Mouse (Mus musculus) embryo, embryonic 9.5 days (tissue): ENCODE measurements around the gene Ppp1r36.
"Not testable (repeated sequence)": the region's sequence is repeated elsewhere in the genome, so short reads cannot be mapped to it uniquely, and the experiment has no call there.

Source experiments
- DNase-seq: peaks from one replicate; pipeline ENCODE4 v3.0.0-alpha.2; 2017; ENCODE audit errors: extremely low spot score

Gene Ppp1r36

DNA sequence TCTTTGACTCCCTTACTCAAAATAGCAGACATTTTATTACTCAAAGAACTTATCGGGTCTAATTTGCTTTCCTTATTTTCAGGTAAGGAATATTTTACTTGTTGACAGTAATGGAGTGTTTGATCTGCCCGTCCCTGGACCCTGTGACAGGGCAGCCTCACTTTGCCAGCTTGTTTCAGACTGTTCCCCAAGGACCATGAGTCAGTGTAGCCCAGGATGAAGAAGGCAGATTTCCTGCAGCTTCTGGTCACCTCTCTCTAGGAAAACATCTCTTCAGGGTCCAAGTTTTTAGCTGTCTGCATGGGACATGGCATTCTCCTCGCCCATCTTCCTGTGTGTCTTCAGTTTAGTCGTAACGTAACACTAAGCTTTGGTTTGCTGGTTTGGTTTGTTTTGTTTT is 20.1 kb upstream of the Ppp1r36 start:
- DNase-seq, result no peak

DNA sequence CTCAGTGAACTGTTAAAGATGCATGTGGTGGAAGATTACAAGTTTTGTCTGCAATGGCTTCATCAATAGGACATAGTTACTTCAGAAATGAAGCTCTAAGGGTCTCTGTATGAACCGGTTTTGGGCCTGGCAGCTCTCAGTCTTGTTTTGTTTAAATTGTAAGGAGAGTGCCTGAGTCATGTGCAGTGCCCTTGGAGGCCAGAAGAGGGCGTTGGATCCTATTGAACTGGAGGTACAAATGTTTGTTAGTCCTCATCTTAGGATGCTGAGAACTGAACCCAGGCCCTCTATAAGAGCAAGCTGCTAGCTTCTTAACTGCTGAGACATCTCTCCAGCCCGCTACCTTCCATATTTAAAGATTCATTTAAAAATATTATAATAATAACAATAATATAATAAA is 15.7 kb upstream of the Ppp1r36 start:
- no peak for DNase-seq

DNA sequence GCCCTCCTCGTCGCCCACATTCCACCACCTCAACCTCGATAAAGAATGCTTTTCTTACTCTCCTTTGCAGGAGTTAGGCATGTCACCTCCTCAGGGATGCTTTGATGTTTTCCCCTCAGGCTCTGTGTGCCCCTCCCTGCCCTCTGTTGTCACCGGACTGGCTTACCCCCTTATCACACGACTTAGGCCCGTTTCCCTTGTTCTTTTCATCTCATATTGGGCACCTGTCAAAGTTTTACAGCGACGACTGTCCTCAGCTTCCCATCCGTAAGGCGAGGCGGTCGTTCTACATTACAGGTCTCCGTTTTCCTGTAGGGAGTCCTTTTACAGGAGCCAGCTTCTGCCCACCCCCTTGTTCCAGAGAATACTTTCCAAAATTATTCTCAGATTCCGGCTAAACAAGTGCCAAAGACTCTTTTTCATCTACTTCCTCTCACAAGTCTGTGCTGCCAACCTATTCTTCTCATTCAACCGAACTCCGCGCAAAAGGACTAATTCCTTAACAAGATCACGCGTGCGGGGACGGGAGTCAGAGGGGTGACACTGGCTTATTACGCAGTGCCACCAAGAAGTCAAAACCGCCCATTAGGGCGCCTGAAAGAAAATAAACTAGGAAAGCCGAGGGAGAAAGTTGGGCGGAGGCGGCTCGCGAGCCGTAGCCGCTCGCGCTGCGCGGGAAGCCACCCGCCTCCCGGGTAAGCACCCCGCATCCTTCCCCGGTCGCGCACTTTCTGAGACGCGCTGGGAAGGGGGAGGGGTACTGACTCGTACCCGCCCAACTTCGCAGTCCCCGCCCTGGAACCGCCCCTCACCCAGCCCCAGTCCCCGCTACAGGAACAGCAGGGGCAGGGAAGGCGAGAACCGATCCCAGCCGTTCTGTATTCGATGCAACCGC is 14.1 kb upstream of the Ppp1r36 start:
- no peak for DNase-seq

DNA sequence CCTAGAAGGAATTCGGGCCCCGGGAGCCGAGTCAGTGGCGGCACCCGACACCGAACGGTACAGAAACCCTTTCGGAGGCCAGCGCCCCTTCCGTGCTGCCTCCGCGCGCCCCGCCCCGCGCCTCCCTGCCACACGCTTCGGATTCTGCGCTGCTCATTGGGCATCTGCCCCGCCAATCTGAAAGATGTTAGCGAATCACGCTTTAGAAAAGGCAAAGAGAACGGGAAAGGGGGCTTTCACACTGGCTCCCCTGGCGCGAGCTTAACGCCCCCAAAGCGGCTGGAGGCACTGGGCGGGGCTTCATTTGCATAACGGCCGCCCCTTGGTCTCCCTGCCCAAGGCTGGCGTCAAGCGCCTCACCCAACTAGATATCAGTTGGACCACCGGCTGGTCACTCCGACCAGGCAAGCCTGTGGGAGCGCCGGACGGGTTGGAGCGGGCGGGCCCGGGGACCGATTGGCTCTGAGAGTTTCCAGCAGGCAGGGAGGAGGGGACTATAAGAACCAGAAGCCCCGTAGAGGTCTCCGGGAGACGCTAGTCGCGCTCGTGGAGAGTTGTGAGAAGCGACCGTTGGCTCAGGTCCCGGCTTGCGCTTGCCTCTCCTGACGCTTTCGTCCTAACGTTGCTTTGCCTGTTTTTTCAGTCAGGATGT is 13.3 kb upstream of the Ppp1r36 start, which contains the start of gene Hspa2:
Hspa2 (plus strand) TSS at position 291 of the 652 bp plus-strand sequence.
- DNase-seq, result peak; percentile 99

DNA sequence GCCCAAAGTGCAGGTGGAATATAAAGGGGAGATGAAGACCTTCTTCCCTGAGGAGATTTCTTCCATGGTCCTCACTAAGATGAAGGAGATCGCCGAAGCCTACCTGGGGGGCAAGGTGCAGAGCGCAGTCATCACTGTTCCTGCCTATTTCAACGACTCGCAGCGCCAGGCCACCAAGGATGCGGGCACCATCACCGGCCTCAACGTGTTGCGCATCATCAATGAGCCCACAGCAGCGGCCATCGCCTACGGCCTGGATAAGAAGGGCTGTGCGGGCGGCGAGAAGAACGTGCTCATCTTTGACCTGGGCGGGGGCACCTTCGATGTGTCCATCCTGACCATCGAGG is 12.5 kb upstream of the Ppp1r36 start:
- peak; percentile 9 for DNase-seq

DNA sequence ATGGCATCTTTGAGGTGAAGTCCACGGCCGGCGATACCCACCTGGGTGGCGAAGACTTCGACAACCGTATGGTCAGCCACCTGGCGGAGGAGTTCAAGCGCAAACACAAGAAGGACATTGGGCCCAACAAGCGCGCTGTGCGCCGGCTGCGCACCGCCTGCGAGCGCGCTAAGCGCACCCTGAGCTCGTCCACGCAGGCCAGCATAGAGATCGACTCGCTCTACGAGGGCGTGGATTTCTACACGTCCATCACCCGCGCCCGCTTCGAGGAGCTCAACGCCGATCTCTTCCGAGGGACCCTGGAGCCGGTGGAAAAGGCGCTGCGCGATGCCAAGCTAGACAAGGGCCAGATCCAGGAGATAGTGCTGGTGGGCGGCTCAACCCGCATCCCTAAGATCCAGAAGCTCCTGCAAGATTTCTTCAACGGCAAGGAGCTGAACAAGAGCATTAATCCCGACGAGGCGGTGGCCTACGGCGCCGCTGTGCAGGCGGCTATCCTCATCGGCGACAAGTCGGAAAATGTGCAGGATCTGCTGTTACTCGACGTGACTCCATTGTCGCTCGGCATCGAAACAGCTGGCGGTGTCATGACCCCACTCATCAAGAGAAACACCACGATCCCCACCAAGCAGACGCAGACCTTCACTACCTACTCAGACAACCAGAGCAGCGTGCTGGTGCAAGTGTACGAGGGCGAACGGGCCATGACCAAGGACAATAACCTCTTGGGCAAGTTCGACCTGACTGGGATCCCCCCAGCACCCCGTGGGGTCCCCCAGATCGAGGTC is 12.0 kb upstream of the Ppp1r36 start:
- DNase-seq, result peak; percentile 48

DNA sequence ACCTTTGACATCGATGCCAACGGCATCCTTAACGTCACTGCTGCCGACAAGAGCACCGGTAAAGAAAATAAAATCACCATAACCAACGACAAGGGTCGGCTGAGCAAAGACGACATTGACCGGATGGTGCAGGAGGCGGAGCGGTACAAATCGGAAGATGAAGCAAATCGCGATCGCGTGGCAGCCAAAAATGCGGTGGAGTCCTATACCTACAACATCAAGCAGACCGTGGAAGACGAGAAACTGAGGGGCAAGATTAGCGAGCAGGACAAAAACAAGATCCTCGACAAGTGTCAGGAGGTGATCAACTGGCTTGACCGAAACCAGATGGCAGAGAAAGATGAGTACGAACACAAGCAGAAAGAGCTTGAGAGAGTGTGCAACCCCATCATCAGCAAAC is 11.4 kb upstream of the Ppp1r36 start:
- DNase-seq, result peak; percentile 43

DNA sequence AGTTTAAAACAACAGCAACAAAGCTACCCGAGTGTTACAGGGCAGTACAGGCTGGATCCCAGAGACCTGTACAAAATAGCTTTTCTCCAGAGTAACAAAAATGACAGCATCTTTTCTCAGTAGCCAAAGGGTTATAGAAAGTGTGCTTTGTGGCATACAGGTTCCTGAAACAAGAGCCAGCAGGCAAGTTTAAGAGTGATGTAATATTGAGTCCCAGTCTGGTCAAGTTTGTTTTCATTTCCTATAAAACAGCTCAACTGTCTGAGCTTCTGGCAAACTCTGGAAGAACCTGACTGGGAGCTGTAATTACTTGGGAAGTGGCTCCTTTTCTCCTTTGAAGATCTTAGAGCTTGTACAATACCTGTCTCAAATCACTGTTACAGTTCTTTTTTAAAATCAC is 10.2 kb upstream of the Ppp1r36 start:
- DNase-seq, result peak; percentile 14

DNA sequence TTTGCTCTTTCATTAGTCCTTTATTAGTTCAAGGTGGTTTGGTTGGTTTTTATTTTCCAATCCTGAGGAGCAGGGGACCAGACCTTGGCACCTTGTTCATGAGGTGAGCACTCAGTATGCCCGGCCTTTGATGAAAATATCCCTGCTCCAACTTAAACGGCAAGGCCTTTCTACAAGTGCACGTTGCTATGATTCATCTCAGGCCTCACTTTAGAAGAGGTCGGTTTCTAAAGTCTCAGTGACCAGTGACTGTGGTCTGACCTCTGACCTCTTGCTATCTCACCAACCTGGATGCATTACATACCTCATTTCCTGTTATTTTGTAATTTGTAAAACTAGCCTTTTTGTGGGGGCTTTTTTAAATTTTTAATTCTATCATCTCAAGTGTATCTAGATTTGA is 8.2 kb upstream of the Ppp1r36 start:
- no peak for DNase-seq

DNA sequence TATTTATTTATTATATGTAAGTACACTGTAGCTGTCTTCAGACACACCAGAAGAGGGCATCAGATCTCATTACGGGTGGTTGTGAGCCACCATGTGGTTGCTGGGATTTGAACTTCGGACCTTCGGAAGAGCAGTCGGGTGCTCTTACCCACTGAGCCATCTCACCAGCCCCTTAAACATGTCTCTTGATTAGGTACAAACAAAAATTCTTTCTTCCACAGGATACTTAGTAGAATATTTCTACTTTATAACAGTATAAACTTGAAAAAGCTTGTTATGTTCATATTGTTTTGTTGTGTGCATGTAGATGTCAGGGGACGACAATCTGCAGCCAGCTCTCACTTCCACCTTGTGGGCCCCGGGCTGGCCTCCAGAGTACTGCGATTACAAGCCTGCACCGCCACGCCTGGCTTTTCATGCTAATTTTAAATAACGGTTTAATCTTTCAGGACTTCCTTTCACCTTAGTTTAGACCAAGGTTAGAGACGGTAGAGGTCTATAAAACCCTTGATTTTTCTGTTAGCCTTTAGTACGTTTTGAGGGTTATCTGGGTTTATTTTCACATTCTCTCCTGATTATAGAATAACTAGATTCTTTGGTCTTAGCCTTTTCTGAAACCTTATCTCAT is 1.8 kb upstream of the Ppp1r36 start:
- DNase-seq, result no peak

DNA sequence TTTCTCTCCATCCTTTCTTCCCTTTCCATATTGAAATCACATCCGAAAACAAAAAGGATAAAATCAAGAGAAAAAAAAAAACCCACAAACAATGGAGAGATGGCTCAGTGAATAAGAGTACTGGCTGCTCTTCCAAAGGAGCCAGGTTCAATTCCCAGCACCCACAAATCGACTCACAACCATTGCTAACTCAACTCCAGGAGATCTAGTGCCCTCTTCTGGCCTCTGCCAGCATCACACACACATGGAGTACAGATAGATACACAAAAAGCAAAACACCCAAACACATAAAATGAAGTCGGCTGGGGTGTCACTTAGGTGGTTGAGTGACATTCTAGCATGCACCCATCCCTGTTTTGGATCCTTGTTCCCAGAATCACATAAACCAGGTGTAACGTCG is 1.0 kb downstream of the Ppp1r36 start:
- DNase-seq, result no peak

DNA sequence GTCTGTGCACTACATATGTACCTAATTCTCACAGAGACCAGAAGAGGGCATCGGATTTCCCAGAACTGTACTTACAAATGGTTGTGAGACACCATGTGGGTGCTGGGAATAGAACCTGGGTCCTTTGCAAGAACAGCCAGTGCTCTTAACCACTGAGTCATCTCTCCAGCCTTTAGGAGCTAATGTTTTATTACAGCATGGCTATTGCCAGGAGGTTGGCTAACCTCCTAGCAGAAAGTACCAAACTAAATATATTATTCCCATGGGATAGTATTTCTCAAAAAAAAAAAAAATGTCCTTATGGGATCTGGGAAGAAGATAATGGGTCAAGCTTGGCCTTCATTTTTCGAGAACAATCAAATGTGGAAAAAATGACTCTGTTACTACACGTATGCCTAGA is 7.9 kb downstream of the Ppp1r36 start:
- DNase-seq, result no peak

DNA sequence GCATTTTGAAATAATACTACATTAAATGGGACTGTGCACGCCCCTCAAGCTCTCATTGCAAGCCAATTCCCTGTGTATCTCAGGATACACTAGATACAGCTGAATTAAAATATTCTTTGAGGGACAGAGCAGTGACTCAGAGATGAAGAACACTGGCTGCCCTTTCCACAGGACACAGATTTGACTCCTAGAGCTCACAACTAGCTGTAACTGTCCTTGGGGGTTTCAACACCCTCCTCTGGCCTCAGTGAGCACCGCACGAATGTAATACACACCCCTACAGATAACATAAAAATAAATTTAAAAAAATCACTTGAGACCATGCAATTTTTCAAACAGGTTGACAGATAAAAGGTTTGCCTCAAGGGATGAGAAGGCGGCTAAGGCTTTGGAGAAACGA is 10.2 kb downstream of the Ppp1r36 start:
- DNase-seq, result no peak

DNA sequence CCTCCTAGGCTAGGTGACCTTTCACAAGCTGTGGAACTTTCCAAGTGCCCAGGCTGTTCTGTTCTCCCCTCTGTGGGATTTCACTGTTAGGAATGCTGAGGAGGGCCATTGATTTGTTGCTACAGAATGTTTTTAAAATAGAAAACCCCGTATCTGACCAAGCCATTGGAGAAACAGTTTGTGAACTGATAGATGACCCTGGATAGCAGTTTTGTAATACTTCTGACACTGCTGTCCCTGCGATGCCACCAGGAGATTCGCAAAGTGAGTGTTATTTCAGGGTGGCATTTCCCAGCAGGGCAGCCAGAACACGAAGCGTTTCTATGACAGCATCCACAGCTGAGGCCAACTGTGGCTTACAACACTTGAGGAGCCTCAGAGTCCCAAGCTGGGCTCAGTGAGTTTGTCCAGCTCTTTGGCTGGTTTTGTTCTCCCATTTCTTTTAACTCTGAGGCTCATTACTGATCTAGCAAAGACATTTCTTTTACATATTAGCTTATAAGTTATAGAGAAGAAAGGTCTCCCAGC is 13.6 kb downstream of the Ppp1r36 start:
- DNase-seq, result no peak

DNA sequence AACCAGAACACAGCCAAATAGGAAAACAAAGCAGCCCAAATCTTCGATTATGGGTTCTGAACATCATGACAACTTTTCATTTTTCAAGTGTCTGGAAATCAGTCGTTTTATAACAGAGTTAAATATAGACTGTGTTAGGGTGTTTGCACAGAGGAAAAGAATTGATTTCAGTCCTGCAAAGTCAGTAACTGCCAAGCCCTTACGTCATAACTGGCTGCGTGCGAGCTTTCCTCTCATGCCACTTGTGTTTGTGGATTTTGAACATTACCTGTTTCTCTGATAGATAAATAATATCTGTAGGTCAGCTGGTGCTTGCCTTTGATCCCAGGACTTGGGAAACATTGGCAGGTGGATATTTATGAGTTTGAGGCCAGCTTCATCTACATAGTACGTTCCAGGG is 14.1 kb downstream of the Ppp1r36 start:
- DNase-seq, result no peak

DNA sequence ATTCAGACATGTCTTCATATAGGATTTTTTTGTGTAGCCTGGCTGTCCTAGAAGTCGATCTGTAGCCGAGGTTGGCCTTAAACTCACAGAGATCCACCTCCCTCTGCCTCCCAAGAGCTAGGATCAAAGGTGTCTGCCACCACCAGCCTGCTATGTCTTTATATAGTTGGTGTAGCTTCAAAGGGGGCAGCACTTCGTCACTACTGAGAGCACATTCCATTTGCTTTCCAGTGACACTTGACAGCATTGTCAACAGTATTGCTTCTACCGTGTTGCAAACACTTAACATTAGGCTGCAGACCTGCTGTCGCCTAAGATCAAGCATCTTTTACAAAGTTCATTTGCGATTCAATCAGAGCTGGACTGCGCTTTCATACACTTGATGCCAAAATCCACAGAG is 16.8 kb downstream of the Ppp1r36 start:
- DNase-seq, result no peak

DNA sequence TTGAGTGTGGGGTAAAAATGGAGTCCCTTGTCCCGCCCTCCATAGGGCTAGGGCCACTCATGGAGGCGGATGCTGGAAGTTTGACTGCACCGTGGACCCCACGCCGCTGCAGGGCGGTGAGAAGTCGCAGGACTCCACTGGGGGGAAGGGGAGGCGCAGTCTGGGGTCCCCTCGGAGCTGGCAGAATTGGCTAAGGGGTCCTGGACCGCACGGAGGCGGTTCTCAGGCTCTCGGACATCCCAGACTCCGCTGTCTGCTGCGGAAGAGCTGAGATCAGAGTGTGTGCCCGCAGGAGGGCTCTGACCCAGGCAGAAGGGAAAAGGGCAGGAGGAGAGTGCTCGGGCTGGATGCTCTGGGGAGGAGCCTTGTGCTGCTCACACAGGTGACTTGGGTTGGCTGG is 17.7 kb downstream of the Ppp1r36 start:
- peak; percentile 36 for DNase-seq

DNA sequence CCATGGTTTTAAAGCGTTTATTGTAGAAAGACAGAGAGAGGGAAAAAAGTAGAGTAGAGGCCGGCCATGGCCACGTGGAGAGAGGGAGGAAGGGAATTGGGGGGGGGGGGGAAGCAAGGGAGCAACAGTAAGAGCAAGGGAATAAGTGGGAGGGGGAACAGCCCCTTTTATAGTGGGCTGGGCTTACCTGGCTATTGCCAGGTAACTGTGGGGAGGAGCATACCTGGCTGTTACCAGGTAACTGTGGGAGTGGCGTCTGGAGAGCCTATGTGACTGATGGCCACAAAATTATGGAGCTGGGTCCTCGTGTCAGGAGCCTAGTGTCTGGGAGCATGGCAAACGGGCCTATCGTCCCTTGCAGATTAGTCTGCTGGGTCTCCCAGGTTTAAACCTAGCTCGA is 18.2 kb downstream of the Ppp1r36 start:
- DNase-seq, result no peak

DNA sequence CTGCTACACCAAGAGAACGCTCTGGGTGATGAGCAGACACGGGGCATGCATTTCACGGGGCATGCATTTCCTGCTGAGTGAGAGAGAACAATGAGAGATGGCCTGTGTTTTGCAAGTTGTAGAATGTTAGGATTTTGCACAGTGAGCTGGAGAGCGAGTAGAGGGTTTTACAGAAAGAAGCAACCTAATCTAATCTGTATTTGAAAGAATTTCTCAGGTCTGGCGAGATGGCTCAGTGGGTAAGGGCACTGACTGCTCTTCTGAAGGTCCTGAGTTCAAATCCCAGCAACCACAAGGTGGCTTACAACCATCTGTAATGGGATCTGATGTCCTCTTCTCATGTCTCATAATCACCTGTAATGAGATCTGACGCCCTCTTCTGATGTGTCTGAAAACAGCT is 26.1 kb downstream of the Ppp1r36 start:
- DNase-seq, result not testable (repeated sequence)

DNA sequence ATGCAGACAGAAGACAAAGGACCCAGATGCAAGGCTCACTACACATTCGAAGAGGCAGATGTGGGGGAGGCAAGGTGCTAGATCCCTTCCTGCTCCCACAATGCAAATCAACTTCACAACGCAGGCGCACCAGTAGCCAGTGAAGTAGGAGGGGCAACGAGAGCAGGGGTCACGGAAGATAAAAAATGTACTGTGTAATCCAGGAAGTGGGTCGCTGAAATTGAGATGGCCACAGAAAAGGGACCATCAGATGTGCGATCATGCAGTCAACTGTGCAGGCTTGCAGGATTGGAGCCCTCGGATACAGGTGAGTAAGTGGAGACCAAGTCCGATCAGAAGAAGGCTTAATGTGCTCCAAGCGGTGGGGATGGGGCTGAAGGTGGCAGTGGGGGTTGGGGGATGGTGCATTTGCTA is 27.0 kb downstream of the Ppp1r36 start:
- no peak for DNase-seq

DNA sequence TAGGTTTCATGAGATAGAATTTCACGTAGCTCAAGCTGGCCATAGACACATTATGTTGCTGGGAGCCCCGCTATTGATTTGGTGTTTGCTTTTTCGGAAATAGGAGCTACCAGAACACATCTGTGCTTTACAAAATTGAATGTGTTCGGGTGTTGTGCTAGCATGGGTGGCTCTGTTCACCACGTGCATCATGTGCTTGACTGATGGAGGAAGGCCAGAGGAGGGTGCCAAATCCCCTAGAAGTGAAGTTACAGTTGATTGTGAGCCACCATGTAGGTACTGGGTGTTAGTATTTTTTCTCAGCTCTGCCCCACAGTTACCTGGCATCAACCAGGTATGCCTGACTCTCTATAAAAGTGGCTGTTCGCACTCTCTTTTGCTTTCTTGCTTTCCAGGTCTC is 27.5 kb downstream of the Ppp1r36 start:
- DNase-seq, result no peak

DNA sequence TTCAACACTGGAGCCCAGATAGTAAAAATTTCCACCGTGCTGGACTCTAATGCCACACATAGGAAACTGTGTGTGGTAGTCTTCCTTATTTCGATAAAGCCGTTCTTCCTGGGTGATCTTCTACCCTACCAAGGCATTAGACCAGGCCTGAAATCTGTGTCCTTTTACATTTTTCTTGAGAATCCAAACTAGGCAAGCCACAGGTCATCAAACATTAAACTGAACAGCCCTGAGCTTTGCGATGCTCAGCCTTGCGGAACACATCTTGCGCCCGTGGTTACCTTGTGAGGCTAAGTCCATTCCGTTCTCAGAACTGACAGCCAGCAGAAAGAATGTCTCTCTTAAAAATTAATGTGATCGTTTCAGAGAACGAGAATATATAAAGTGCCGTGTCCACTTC is 28.9 kb downstream of the Ppp1r36 start:
- DNase-seq, result no peak
